Mouse (Mus musculus) myocyte (in vitro differentiated cells): ENCODE data around the gene Krcc1. TPM values are rescaled to one million over a fixed set of nuclear protein-coding genes. Genes with fewer than 3 reads are reported as not detected.

Source experiments
- H3K27me3 ChIP-seq: one replicate; pipeline ENCODE4 v1.6.1; 2011; ENCODE audit not compliant: control insufficient read depth, insufficient read depth, insufficient read length
- H3K36me3 ChIP-seq: one replicate; pipeline ENCODE4 v1.6.1; 2011; ENCODE audit not compliant: control insufficient read depth, insufficient read depth
- H3K4me2 ChIP-seq: one replicate; pipeline ENCODE4 v1.6.1; 2011; ENCODE audit warnings: low read depth, control low read depth
- H3K4me3 ChIP-seq: one replicate; pipeline ENCODE4 v1.5.1; 2011; ENCODE audit warnings: mild to moderate bottlenecking, control low read depth, moderate library complexity
- H3K79me2 ChIP-seq: one replicate; pipeline ENCODE4 v1.6.1; 2011; ENCODE audit not compliant: control insufficient read depth, insufficient read depth
- H3ac ChIP-seq: one replicate; pipeline ENCODE4 v1.6.1; 2011; ENCODE audit not compliant: control insufficient read depth, insufficient read length
- CEBPB ChIP-seq: IDR thresholded peaks from 2 replicates; pipeline ENCODE4 v1.6.1; 2011; ENCODE audit warnings: mild to moderate bottlenecking, moderate library complexity; ENCODE audit not compliant: poor library complexity, insufficient read depth, severe bottlenecking
- E2F4 ChIP-seq: IDR thresholded peaks from one replicate; pipeline ENCODE4 v1.6.1; 2011; ENCODE audit warnings: mild to moderate bottlenecking, control low read depth, moderate library complexity; ENCODE audit not compliant: insufficient read depth
- MAX ChIP-seq: IDR thresholded peaks from one replicate; pipeline ENCODE4 v1.6.1; 2011; ENCODE audit warnings: low read depth, mild to moderate bottlenecking, control low read depth
- MYOD1 ChIP-seq, 3 experiments: IDR thresholded peaks; one replicate each; pipeline ENCODE4 v1.6.1; 2011; ENCODE audit warnings: control low read depth in 2 of 3, low read depth in 2 of 3, mild to moderate bottlenecking in 2 of 3, moderate library complexity in 1 of 3; ENCODE audit not compliant: insufficient read length in 2 of 3, control insufficient read depth in 1 of 3
- MYOG ChIP-seq, 3 experiments: IDR thresholded peaks; one replicate each; pipeline ENCODE4 v1.6.1; 2011; ENCODE audit warnings: control low read depth in 2 of 3, low read depth in 2 of 3, mild to moderate bottlenecking in 2 of 3; ENCODE audit not compliant: insufficient read length in 2 of 3, control insufficient read depth in 1 of 3, insufficient read depth in 1 of 3
- POLR2A ChIP-seq: IDR thresholded peaks from one replicate; pipeline ENCODE4 v1.6.1; 2011; ENCODE audit warnings: low read depth, mild to moderate bottlenecking, control low read depth, moderate library complexity; ENCODE audit not compliant: insufficient read length
- POLR2AphosphoS2 ChIP-seq: IDR thresholded peaks from one replicate; pipeline ENCODE4 v1.6.1; 2011; ENCODE audit warnings: low read depth, control low read depth; ENCODE audit not compliant: insufficient read length
- REST ChIP-seq: IDR thresholded peaks from one replicate; pipeline ENCODE4 v1.6.1; 2011; ENCODE audit warnings: mild to moderate bottlenecking, control low read depth, moderate library complexity; ENCODE audit not compliant: insufficient read depth, insufficient read length
- SRF ChIP-seq: IDR thresholded peaks from one replicate; pipeline ENCODE4 v1.6.1; 2011; ENCODE audit warnings: low read depth; ENCODE audit not compliant: control insufficient read depth, insufficient read length
- TCF12 ChIP-seq: IDR thresholded peaks from one replicate; pipeline ENCODE4 v1.6.1; 2011; ENCODE audit warnings: mild to moderate bottlenecking, control low read depth; ENCODE audit not compliant: poor library complexity, insufficient read depth, severe bottlenecking
- TCF3 ChIP-seq: IDR thresholded peaks from one replicate; pipeline ENCODE4 v1.6.1; 2011; ENCODE audit warnings: low read depth, control low read depth; ENCODE audit not compliant: insufficient read length
- USF1 ChIP-seq: IDR thresholded peaks from one replicate; pipeline ENCODE4 v1.6.1; 2011; ENCODE audit warnings: low read depth, mild to moderate bottlenecking, control low read depth, moderate library complexity
- polyA plus RNA-seq: library from polyadenylated mRNA; unstranded; fragments of >200 nt; fragmentation: generic; extraction: Trizol; gene quantifications from one replicate; pipeline ENCODE4 v1.2.1, GENCODE M21; 2012; ENCODE audit warnings: missing spikeins

Gene Krcc1
- polyA plus RNA-seq, 1 experiment = 18.6 TPM

- Histone ChIP-seq H3K4me2 (peak overlapping the region; percentile 4), H3K27me3 (no peaks in the 10 kb centered on the region), H3ac (no peak overlapping the region), H3K36me3 (no peaks in the 10 kb centered on the region), H3K4me3 (no peak overlapping the region), H3K79me2 (peaks cover 27% of the 10 kb centered on the region)
- TF ChIP-seq E2F4 (no peak), MAX (no peak), MYOD1 (IDR thresholded peaks at IDR 0.05; ENCODE audit: control insufficient read depth in 1 of 3, insufficient read length in 2 of 3, low read depth in 2 of 3) (no peak), POLR2AphosphoS2 (no peak)
Observed at GRCm38 (mm10) chr6:71273715-71274114, 2.2 kb downstream of the Krcc1 start.

GRCm38 (mm10) chr6:71274621-71275020, 3.1 kb downstream of the Krcc1 start:
- Histone ChIP-seq H3K27me3 (no peaks in the 10 kb centered on the region), H3K4me3 (no peak overlapping the region), H3ac (no peak overlapping the region), H3K36me3 (no peaks in the 10 kb centered on the region), H3K4me2 (no peak overlapping the region), H3K79me2 (peaks cover 27% of the 10 kb centered on the region)
- TF ChIP-seq E2F4 (no peak), TCF12 (no peak), CEBPB (no peak), POLR2A (no peak), SRF (no peak)

DNA sequence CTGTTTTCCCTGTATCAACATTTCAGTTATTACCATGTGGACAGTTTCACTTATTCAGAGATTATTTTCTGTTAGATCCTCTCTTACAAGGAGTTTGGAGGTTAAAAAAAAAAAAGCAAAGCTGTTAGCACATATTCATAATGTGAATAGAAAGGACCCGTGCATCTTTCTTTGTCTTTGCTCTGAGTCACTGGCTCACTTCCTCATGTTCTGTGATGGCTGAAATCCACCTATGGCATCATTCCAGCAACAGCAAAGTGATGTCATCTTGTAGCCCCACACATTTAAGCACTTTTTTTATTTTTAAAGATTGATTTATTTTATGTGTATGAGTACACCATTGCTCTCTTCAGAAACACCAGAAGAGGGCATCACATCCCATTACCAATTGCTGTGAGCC, 7.9 kb downstream of the Krcc1 start:
- Histone ChIP-seq H3K27me3 (no peaks in the 10 kb centered on the region), H3K4me2 (no peak overlapping the region), H3K4me3 (no peak overlapping the region), H3ac (no peak overlapping the region), H3K79me2 (peaks cover 3% of the 10 kb centered on the region), H3K36me3 (peaks cover 5% of the 10 kb centered on the region)
- TF ChIP-seq MYOD1 (IDR thresholded peaks at IDR 0.05; ENCODE audit: control insufficient read depth in 1 of 3, insufficient read length in 2 of 3, low read depth in 2 of 3) (no peak), CEBPB (no peak), TCF12 (no peak), REST (no peak), POLR2A (no peak), USF1 (no peak), MYOG (IDR thresholded peaks at IDR 0.05; ENCODE audit: control insufficient read depth in 1 of 3, insufficient read depth in 1 of 3, insufficient read length in 2 of 3, low read depth in 2 of 3) (no peak), E2F4 (no peak), MAX (no peak), POLR2AphosphoS2 (no peak)

DNA sequence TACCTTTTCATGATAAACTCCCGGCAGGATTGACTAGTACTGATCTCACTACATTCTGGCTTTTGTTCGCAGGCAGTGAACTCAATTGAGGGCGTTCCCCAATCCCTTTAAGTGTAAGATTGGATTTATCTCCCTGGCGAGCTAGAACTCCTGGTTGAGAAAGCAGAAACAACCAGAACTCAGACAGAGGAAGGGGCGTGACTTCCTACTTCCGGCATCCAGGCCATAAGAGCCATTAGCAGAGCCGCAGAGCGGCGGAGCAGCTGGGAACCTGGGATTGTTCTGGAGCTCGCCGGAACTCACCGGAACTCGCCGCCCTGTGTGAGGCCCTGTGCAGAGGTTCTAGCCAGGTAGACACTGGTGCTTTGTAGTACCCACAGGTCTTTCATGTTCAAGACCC, 22.0 kb downstream of the Krcc1 start:
- Histone ChIP-seq H3K4me2 (no peak overlapping the region), H3K79me2 (no peaks in the 10 kb centered on the region), H3K36me3 (no peaks in the 10 kb centered on the region), H3K27me3 (no peaks in the 10 kb centered on the region), H3K4me3 (no peak overlapping the region), H3ac (no peak overlapping the region)
- TF ChIP-seq MYOG (IDR thresholded peaks at IDR 0.05; ENCODE audit: control insufficient read depth in 1 of 3, insufficient read depth in 1 of 3, insufficient read length in 2 of 3, low read depth in 2 of 3) (no peak), POLR2AphosphoS2 (no peak), MAX (no peak), E2F4 (no peak), TCF3 (no peak), MYOD1 (IDR thresholded peaks at IDR 0.05; ENCODE audit: control insufficient read depth in 1 of 3, insufficient read length in 2 of 3, low read depth in 2 of 3) (no peak), REST (no peak), TCF12 (no peak)

DNA sequence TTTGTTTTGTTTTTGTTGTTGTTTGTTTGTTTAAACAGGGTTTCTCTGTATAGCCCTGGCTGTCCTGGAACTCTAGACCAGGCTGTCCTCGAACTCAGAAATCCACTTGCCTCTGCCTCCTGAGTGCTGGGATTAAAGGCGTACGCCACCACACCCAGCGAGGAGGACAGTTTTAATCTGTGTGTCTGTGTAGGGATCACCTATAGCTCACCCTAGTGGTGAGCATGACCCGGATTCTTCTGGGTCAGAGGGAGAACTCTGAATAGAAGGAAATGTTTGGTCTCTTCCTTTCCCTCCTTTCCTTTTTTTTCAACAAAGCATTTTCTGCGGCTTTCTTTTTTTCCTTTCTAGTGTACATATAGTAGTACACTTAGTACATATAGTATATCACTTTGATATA, 23.8 kb downstream of the Krcc1 start:
- no peaks in the 10 kb centered on the region for H3K36me3 ChIP-seq
- H3K4me3 ChIP-seq = no peak overlapping the region
- H3K4me2 ChIP-seq = no peak overlapping the region
- H3ac ChIP-seq = no peak overlapping the region
- H3K27me3 ChIP-seq = no peaks in the 10 kb centered on the region
- no peak for TF ChIP-seq SRF
- TF ChIP-seq E2F4 = no peak
- no peak for TF ChIP-seq MYOD1 (IDR thresholded peaks at IDR 0.05; ENCODE audit: control insufficient read depth in 1 of 3, insufficient read length in 2 of 3, low read depth in 2 of 3)
- no peak for TF ChIP-seq REST
- no peak for TF ChIP-seq POLR2A
- no peak for TF ChIP-seq CEBPB
- TF ChIP-seq TCF12 = no peak
- no peak for TF ChIP-seq TCF3
- TF ChIP-seq MAX = no peak
- TF ChIP-seq POLR2AphosphoS2 = no peak
- no peak for TF ChIP-seq MYOG (IDR thresholded peaks at IDR 0.05; ENCODE audit: control insufficient read depth in 1 of 3, insufficient read depth in 1 of 3, insufficient read length in 2 of 3, low read depth in 2 of 3)
- TF ChIP-seq USF1 = no peak
- no peaks in the 10 kb centered on the region for H3K79me2 ChIP-seq
